In the genomic region with DNA sequence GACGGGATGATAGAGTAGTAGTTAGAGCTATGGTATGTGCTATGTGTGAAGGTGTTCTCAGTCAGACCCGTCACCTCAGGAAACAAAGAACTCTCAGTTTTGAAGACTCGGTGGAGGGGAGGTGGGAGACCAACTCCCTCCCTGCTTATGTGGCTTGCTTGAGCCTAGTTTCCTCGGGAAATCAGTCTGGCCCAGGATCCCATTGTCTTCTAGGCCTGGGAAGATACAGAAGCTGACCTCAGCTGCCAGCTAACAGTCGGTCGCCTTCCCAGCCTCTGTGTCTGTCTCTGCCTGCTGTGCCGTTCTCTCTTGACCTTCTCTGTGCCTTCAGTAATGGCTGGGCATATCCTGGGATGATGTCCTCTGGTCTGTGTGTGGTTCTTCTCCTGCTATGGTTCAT, we compare ENCODE assay signal across 13 mouse cellular contexts.
DNase-seq lines count a peak whose midpoint lies in the region; ATAC-seq lines count a peak whose summit lies in the region.
"Had no signal": no experiment of that assay in that cellular context is flagged by ENCODE, and none has a peak within 500 bp of the region (broad histone marks: within the 10 kb centered on the region; RNA-seq: fewer than 3 reads in every experiment).

No protein-coding gene starts in this region.

- no peaks in the 10 kb centered on the region for H3K27me3 ChIP-seq in forebrain, embryonic 10.5 days (ENCODE audit: poor library complexity, severe bottlenecking)
- no peaks in the 10 kb centered on the region for H3K27me3 ChIP-seq in forebrain, embryonic 15.5 days
- no peaks in the 10 kb centered on the region for H3K27me3 ChIP-seq in hindbrain, embryonic 12.5 days
- H3K27me3 ChIP-seq in hindbrain, embryonic 11.5 days (ENCODE audit: control insufficient read depth, insufficient read depth, low read length): no peaks in the 10 kb centered on the region
- no peaks in the 10 kb centered on the region for H3K27me3 ChIP-seq in neural tube, embryonic 13.5 days
- no peaks in the 10 kb centered on the region for H3K27me3 ChIP-seq in neural tube, embryonic 15.5 days (replicated peaks)

- no peak overlapping the region for H3K4me3 ChIP-seq in forebrain, embryonic 10.5 days
- no peak overlapping the region for H3K4me3 ChIP-seq in forebrain, embryonic 15.5 days
- no peak overlapping the region for H3K4me3 ChIP-seq in hindbrain, embryonic 12.5 days
- H3K4me3 ChIP-seq in hindbrain, embryonic 11.5 days (ENCODE audit: low read depth, low read length): no peak overlapping the region
- H3K4me3 ChIP-seq in neural tube, embryonic 13.5 days: no peak overlapping the region
- H3K4me3 ChIP-seq in neural tube, embryonic 15.5 days (replicated peaks): no peak overlapping the region
- H3K4me3 ChIP-seq: left cerebral cortex, adult 2 months had no signal

- peaks cover 13% of the 10 kb centered on the region for H3K36me3 ChIP-seq in forebrain, embryonic 10.5 days (replicated peaks)
- H3K36me3 ChIP-seq in forebrain, embryonic 15.5 days: no peaks in the 10 kb centered on the region
- no peaks in the 10 kb centered on the region for H3K36me3 ChIP-seq in hindbrain, embryonic 12.5 days
- H3K36me3 ChIP-seq in hindbrain, embryonic 11.5 days (ENCODE audit: control insufficient read depth, insufficient read depth, low read length): no peaks in the 10 kb centered on the region
- no peaks in the 10 kb centered on the region for H3K36me3 ChIP-seq in neural tube, embryonic 13.5 days
- no peaks in the 10 kb centered on the region for H3K36me3 ChIP-seq in neural tube, embryonic 15.5 days
- H3K36me3 ChIP-seq: G1E had no signal

- no peak overlapping the region for H3K9ac ChIP-seq in forebrain, embryonic 15.5 days (replicated peaks)
- no peak overlapping the region for H3K9ac ChIP-seq in hindbrain, embryonic 12.5 days
- H3K9ac ChIP-seq in hindbrain, embryonic 11.5 days (ENCODE audit: low read depth, low read length): no peak overlapping the region
- no peak overlapping the region for H3K9ac ChIP-seq in neural tube, embryonic 13.5 days
- H3K9ac ChIP-seq in neural tube, embryonic 15.5 days (replicated peaks): no peak overlapping the region

- ATAC-seq in forebrain, embryonic 15.5 days (replicated peaks): no peak
- ATAC-seq in hindbrain, embryonic 12.5 days (ENCODE audit: low FRiP score): peak; percentile 23; the same call in 1 of the 2 replicates
- ATAC-seq in hindbrain, embryonic 11.5 days (ENCODE audit: low FRiP score): no peak
- ATAC-seq in neural tube, embryonic 13.5 days (ENCODE audit: low read depth): no peak
- no peak for ATAC-seq in neural tube, embryonic 15.5 days (ENCODE audit: low FRiP score)

- DNase-seq in forebrain, embryonic 10.5 days (ENCODE audit: extremely low spot score, low spot score): no peak
- DNase-seq in hindbrain, embryonic 11.5 days (ENCODE audit: low spot score): no peak
- DNase-seq in lung, postnatal 25 days (ENCODE audit: low spot score): peak; percentile 38
- DNase-seq in right cerebral cortex, postnatal 25 days: no peak
- DNase-seq: midbrain, embryonic 14.5 days; spleen, adult 18-20 months had no signal

- H3K4me1 ChIP-seq in forebrain, embryonic 10.5 days: peaks cover 35% of the 10 kb centered on the region
- peaks cover 24% of the 10 kb centered on the region for H3K4me1 ChIP-seq in forebrain, embryonic 15.5 days
- peaks cover 20% of the 10 kb centered on the region for H3K4me1 ChIP-seq in hindbrain, embryonic 12.5 days
- no peaks in the 10 kb centered on the region for H3K4me1 ChIP-seq in hindbrain, embryonic 11.5 days (replicated peaks; ENCODE audit: control insufficient read depth, insufficient read depth, low read length)
- peaks cover 38% of the 10 kb centered on the region for H3K4me1 ChIP-seq in neural tube, embryonic 13.5 days (replicated peaks)
- peaks cover 44% of the 10 kb centered on the region for H3K4me1 ChIP-seq in neural tube, embryonic 15.5 days

- no peak overlapping the region for H3K4me2 ChIP-seq in forebrain, embryonic 15.5 days (replicated peaks)
- H3K4me2 ChIP-seq in hindbrain, embryonic 12.5 days (replicated peaks): no peak overlapping the region
- no peak overlapping the region for H3K4me2 ChIP-seq in hindbrain, embryonic 11.5 days (replicated peaks; ENCODE audit: low read depth, low read length)
- H3K4me2 ChIP-seq in neural tube, embryonic 13.5 days: no peak overlapping the region
- H3K4me2 ChIP-seq in neural tube, embryonic 15.5 days: no peak overlapping the region
- H3K4me2 ChIP-seq: liver, embryonic 11.5 days had no signal

- H3K9me3 ChIP-seq in forebrain, embryonic 10.5 days: peaks cover 7% of the 10 kb centered on the region; the same call in 1 of the 2 replicates
- no peaks in the 10 kb centered on the region for H3K9me3 ChIP-seq in forebrain, embryonic 15.5 days
- H3K9me3 ChIP-seq in hindbrain, embryonic 12.5 days (replicated peaks): 0 out of 2 replicates have a peak, but pooled peaks cover 9% of the 10 kb centered on the region
- no peaks in the 10 kb centered on the region for H3K9me3 ChIP-seq in hindbrain, embryonic 11.5 days (ENCODE audit: control insufficient read depth, low read length)
- no peaks in the 10 kb centered on the region for H3K9me3 ChIP-seq in neural tube, embryonic 13.5 days
- no peaks in the 10 kb centered on the region for H3K9me3 ChIP-seq in neural tube, embryonic 15.5 days (replicated peaks)

- WGBS in forebrain, embryonic 10.5 days: 75% methylated on average over 7 of the region's 7 CpGs
- WGBS in forebrain, embryonic 15.5 days: 61% methylated on average over 7 of the region's 7 CpGs
- 55% methylated on average over 7 of the region's 7 CpGs for whole genome bisulfite sequencing in hindbrain, embryonic 12.5 days
- 58% methylated on average over 7 of the region's 7 CpGs for WGBS in hindbrain, embryonic 11.5 days
- WGBS in neural tube, embryonic 13.5 days: 56% methylated on average over 7 of the region's 7 CpGs
- 48% methylated on average over 7 of the region's 7 CpGs for whole genome bisulfite sequencing in neural tube, embryonic 15.5 days

- H3K27ac ChIP-seq in forebrain, embryonic 10.5 days: 0 out of 2 replicates have a peak overlapping the region, but pooled peaks have one; percentile 15
- H3K27ac ChIP-seq in forebrain, embryonic 15.5 days (replicated peaks): no peak overlapping the region
- no peak overlapping the region; the same call in 1 of the 2 replicates for H3K27ac ChIP-seq in hindbrain, embryonic 12.5 days
- no peak overlapping the region for H3K27ac ChIP-seq in hindbrain, embryonic 11.5 days (ENCODE audit: low read depth, low read length)
- peak overlapping the region; percentile 42 for H3K27ac ChIP-seq in neural tube, embryonic 13.5 days (replicated peaks)
- no peak overlapping the region for H3K27ac ChIP-seq in neural tube, embryonic 15.5 days (replicated peaks)
- H3K27ac ChIP-seq: left cerebral cortex, adult 2 months had no signal

Comparison
In these comparisons a context has a peak if more than half of its experiments do, and no peak if none do; other contexts are left out.
1. H3K27ac ChIP-seq: peak in forebrain, embryonic 10.5 days (single experiment) and neural tube, embryonic 13.5 days (single experiment); none in forebrain, embryonic 15.5 days (single experiment), hindbrain, embryonic 12.5 days (single experiment), hindbrain, embryonic 11.5 days (single experiment) and neural tube, embryonic 15.5 days (single experiment).